Mouse (Mus musculus): ENCODE results near the gene Cacna1d. TPM values are rescaled to one million over a fixed set of nuclear protein-coding genes. Genes with fewer than 3 reads are reported as not detected.

The Cacna1d gene
- total and polyA plus RNA-seq, 2 experiments, result 0.55 to 0.72 TPM

DNA sequence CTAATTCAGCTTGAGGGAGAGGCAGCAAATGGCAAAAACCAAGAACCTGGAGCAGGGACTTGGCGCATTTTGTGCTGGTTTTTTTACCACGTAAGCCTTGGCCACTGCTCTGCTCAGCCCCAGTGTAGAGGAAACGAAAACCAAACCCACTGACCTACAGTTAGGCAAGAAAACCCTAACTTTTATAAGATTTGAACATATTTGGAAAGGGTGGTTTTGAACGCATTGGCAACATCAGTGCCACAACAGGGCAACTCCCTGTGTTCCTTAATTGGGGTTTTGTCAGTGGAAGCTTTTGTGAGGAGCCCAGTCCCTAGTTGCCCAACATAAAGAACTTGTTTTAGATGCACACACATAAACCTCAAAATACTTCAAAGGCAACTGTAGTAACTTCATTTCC, 384.7 kb downstream of the Cacna1d start:
- 88% methylated on average over 4 of the region's 4 CpGs for WGBS
- no peak for TF ChIP-seq CTCF (IDR thresholded peaks at IDR 0.05; ENCODE audit: low read depth, low read length)
- TF ChIP-seq POLR2A (IDR thresholded peaks at IDR 0.05; ENCODE audit: extremely low read depth, insufficient read depth, low read length), result no peak

DNA sequence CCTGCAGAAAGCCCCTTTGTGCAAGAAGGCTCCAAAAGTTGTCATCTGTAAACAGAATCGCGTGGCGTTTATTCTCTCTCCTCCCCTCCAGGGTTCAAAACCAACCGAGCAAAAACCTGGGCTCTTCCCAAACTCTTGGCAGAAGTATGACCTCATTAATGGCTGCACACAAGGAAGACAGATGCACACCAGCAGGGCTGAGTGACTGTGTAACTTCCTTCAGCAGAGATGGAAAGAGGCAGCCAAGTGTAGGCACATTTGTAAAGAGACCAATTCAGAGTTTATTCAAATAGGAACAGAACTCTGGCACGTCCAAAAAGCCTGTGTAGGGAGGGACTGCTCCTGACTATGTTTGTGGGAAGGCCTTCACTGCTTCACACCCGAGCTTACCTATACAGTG, 385.7 kb downstream of the Cacna1d start:
- no peak for TF ChIP-seq CTCF (IDR thresholded peaks at IDR 0.05; ENCODE audit: low read depth, low read length)
- no peak for TF ChIP-seq POLR2A (IDR thresholded peaks at IDR 0.05; ENCODE audit: extremely low read depth, insufficient read depth, low read length)
- no peak for DNase-seq (ENCODE audit: extremely low read depth, low read depth, low spot score)
- H3K4me3 ChIP-seq (ENCODE audit: insufficient read depth, low read depth, low read length), result no peak overlapping the region
- no peaks in the 10 kb centered on the region for H3K36me3 ChIP-seq (ENCODE audit: control insufficient read depth, insufficient read depth, low read length)
- H3K9ac ChIP-seq (ENCODE audit: low read depth, low read length), result no peak overlapping the region
- no peak overlapping the region for H3K27ac ChIP-seq (replicated peaks; ENCODE audit: insufficient read depth, low read depth, low read length)
- peaks cover 8% of the 10 kb centered on the region for H3K4me1 ChIP-seq (ENCODE audit: control insufficient read depth, insufficient read depth, low read length)
- WGBS, result 73% methylated on average over 6 of the region's 6 CpGs
- H3K79me2 ChIP-seq (ENCODE audit: control insufficient read depth, insufficient read depth, low read length), result no peaks in the 10 kb centered on the region
- H3K27me3 ChIP-seq (ENCODE audit: control insufficient read depth, insufficient read depth, low read length), result no peaks in the 10 kb centered on the region

More for the DNA sequence above, 384.7 kb downstream of the Cacna1d start:
- no peaks in the 10 kb centered on the region for H3K27me3 ChIP-seq (ENCODE audit: control insufficient read depth, insufficient read depth, low read length)
- no peak overlapping the region for H3K9ac ChIP-seq (ENCODE audit: low read depth, low read length)
- no peak for DNase-seq (ENCODE audit: extremely low read depth, low read depth, low spot score)
- peaks cover 8% of the 10 kb centered on the region for H3K4me1 ChIP-seq (ENCODE audit: control insufficient read depth, insufficient read depth, low read length)
- no peak overlapping the region for H3K27ac ChIP-seq (replicated peaks; ENCODE audit: insufficient read depth, low read depth, low read length)
- H3K4me3 ChIP-seq (ENCODE audit: insufficient read depth, low read depth, low read length), result no peak overlapping the region
- no peaks in the 10 kb centered on the region for H3K36me3 ChIP-seq (ENCODE audit: control insufficient read depth, insufficient read depth, low read length)
- H3K79me2 ChIP-seq (ENCODE audit: control insufficient read depth, insufficient read depth, low read length), result no peaks in the 10 kb centered on the region

DNA sequence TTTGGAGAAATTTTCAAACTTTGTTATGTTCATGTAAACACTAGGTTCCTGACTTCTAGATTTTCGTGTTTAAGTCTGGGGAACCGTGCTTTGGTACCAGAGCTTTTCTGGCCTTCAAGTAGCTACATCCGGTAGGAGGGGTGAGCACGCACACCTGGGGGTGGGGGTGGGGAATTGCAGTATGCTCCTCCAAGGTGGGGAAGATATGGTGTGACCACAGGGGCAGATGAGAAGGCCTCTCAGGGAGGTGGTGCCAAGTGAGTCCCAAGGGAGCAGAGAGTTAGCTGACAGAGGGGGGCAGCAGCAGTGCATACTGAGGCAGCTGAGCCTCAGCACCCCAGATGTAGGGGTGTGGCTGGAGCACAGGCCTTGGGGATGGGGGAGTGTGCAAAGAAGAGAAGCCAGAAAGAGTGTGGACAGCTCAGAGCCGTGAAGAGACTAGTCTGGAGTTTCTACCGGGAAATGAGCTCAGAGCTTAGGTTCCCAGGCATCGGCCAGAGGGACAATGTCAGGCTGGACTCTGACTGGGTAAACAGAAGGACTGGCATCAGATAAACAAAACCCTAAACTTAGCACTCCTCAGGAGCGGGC, 387.2 kb downstream of the Cacna1d start:
- peak; percentile 73 for DNase-seq (ENCODE audit: extremely low read depth, low read depth, low spot score)
- H3K27me3 ChIP-seq (ENCODE audit: control insufficient read depth, insufficient read depth, low read length), result no peaks in the 10 kb centered on the region
- H3K9ac ChIP-seq (ENCODE audit: low read depth, low read length), result no peak overlapping the region
- TF ChIP-seq POLR2A (IDR thresholded peaks at IDR 0.05; ENCODE audit: extremely low read depth, insufficient read depth, low read length) (no peak), CTCF (IDR thresholded peaks at IDR 0.05; ENCODE audit: low read depth, low read length) (no peak)
- H3K79me2 ChIP-seq (ENCODE audit: control insufficient read depth, insufficient read depth, low read length), result no peaks in the 10 kb centered on the region
- H3K27ac ChIP-seq (replicated peaks; ENCODE audit: insufficient read depth, low read depth, low read length), result no peak overlapping the region
- H3K36me3 ChIP-seq (ENCODE audit: control insufficient read depth, insufficient read depth, low read length), result no peaks in the 10 kb centered on the region
- WGBS, result 47% methylated on average over 8 of the region's 8 CpGs
- H3K4me1 ChIP-seq (ENCODE audit: control insufficient read depth, insufficient read depth, low read length), result peaks cover 8% of the 10 kb centered on the region
- H3K4me3 ChIP-seq (ENCODE audit: insufficient read depth, low read depth, low read length), result no peak overlapping the region

DNA sequence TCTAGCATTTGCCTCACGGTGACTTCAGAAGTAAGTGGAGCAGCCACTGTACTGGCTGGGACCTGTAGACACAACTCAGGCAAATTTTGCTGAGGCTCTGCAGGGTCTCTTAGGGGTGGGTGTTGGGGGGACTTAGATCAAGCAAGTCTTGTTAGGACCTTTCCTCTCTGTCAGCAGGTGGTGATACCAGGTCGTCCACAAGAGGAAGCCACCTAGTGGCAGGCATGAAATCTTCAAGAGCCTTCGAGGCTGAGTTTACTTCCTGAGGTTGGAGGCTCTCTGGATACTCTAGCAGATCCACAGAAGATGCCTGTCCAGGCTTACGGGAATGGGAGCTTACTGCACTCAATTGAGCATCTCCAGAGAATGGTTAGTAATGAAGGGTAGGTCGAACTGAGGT, 394.0 kb downstream of the Cacna1d start:
- H3K27ac ChIP-seq (replicated peaks; ENCODE audit: insufficient read depth, low read depth, low read length), result no peak overlapping the region
- TF ChIP-seq CTCF (IDR thresholded peaks at IDR 0.05; ENCODE audit: low read depth, low read length) (peak; percentile 45; the same call in 1 of the 2 replicates), POLR2A (IDR thresholded peaks at IDR 0.05; ENCODE audit: extremely low read depth, insufficient read depth, low read length) (no peak)
- DNase-seq (ENCODE audit: extremely low read depth, low read depth, low spot score), result peak; percentile 26
- H3K27me3 ChIP-seq (ENCODE audit: control insufficient read depth, insufficient read depth, low read length), result no peaks in the 10 kb centered on the region
- no peak overlapping the region for H3K4me3 ChIP-seq (ENCODE audit: insufficient read depth, low read depth, low read length)
- no peaks in the 10 kb centered on the region for H3K36me3 ChIP-seq (ENCODE audit: control insufficient read depth, insufficient read depth, low read length)
- H3K4me1 ChIP-seq (ENCODE audit: control insufficient read depth, insufficient read depth, low read length), result no peaks in the 10 kb centered on the region
- no peaks in the 10 kb centered on the region for H3K79me2 ChIP-seq (ENCODE audit: control insufficient read depth, insufficient read depth, low read length)
- H3K9ac ChIP-seq (ENCODE audit: low read depth, low read length), result no peak overlapping the region
- 49% methylated on average over 5 of the region's 5 CpGs for WGBS

DNA sequence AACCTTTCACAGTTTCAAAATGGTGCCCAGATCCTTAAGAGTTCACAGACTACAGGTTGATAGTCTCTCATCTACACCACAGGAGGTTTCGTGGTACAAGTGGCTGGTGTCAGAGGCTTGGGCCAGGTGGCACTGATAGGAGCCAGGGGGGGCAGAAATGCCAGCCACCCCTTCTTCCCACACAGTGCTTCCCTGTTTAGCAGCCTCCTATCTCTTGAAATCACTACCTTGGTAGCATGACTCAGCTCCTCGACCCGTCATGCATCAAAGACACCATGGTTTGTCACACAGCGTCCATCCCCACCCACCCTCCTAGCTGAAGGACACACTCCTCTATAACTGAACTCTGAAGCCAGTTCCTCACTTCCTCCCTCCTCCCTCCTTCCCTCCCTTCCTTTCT, 398.8 kb downstream of the Cacna1d start:
- H3K27ac ChIP-seq (replicated peaks; ENCODE audit: insufficient read depth, low read depth, low read length), result no peak overlapping the region
- no peaks in the 10 kb centered on the region for H3K79me2 ChIP-seq (ENCODE audit: control insufficient read depth, insufficient read depth, low read length)
- no peaks in the 10 kb centered on the region for H3K4me1 ChIP-seq (ENCODE audit: control insufficient read depth, insufficient read depth, low read length)
- no peak overlapping the region for H3K4me3 ChIP-seq (ENCODE audit: insufficient read depth, low read depth, low read length)
- DNase-seq (ENCODE audit: extremely low read depth, low read depth, low spot score), result no peak
- TF ChIP-seq POLR2A (IDR thresholded peaks at IDR 0.05; ENCODE audit: extremely low read depth, insufficient read depth, low read length) (no peak), CTCF (IDR thresholded peaks at IDR 0.05; ENCODE audit: low read depth, low read length) (no peak)
- H3K36me3 ChIP-seq (ENCODE audit: control insufficient read depth, insufficient read depth, low read length), result no peaks in the 10 kb centered on the region
- no peaks in the 10 kb centered on the region for H3K27me3 ChIP-seq (ENCODE audit: control insufficient read depth, insufficient read depth, low read length)
- no peak overlapping the region for H3K9ac ChIP-seq (ENCODE audit: low read depth, low read length)
- WGBS, result 74% methylated on average over 4 of the region's 4 CpGs

DNA sequence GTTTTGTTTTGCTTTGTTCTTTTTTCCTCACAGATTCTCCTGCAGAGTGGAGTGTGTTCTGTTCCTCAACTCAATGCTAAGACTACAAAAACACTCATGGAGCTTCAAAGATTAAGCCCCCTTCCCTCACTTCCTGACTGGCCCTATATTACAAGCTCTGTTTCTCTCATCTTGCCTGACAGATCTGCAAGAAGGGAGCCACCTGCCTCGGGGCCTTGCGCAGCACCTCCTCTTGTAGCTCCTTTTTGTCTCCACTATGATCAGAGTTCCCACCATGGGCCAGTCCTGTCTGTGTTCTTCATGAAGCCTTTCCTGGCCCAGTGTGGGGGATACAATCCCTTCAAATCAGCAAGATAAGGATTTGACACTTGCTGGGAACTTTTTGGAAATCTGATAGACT, 399.2 kb downstream of the Cacna1d start:
- Histone ChIP-seq H3K4me3 (ENCODE audit: insufficient read depth, low read depth, low read length) (no peak overlapping the region), H3K9ac (ENCODE audit: low read depth, low read length) (no peak overlapping the region), H3K36me3 (ENCODE audit: control insufficient read depth, insufficient read depth, low read length) (no peaks in the 10 kb centered on the region), H3K27me3 (ENCODE audit: control insufficient read depth, insufficient read depth, low read length) (no peaks in the 10 kb centered on the region), H3K27ac (replicated peaks; ENCODE audit: insufficient read depth, low read depth, low read length) (no peak overlapping the region), H3K4me1 (ENCODE audit: control insufficient read depth, insufficient read depth, low read length) (no peaks in the 10 kb centered on the region), H3K79me2 (ENCODE audit: control insufficient read depth, insufficient read depth, low read length) (no peaks in the 10 kb centered on the region)
- TF ChIP-seq CTCF (IDR thresholded peaks at IDR 0.05; ENCODE audit: low read depth, low read length), result no peak
- no peak for TF ChIP-seq POLR2A (IDR thresholded peaks at IDR 0.05; ENCODE audit: extremely low read depth, insufficient read depth, low read length)
- 87% methylated on average over 2 of the region's 2 CpGs for WGBS
- DNase-seq (ENCODE audit: extremely low read depth, low read depth, low spot score), result no peak

Data from liver, adult 2 months (tissue).